Mouse (Mus musculus) kidney, adult 10 weeks (tissue): Measurements from ENCODE around the gene Wdr73. TPM values are rescaled to one million over a fixed set of nuclear protein-coding genes. Genes with fewer than 3 reads are reported as not detected.

Experiments
- polyA plus RNA-seq: library from polyadenylated mRNA; stranded (reverse); fragments of 350-450 nt; fragmentation: Illumina TruSeq; extraction: RNeasy Lipid Tissue Mini Kit (QIAGEN cat#74804); gene quantifications from one replicate; pipeline ENCODE4 v1.2.3, GENCODE M21; 2014; ENCODE audit warnings: low read depth, low replicate concordance

Gene Wdr73
- polyA plus RNA-seq, result 19.6 TPM

DNA sequence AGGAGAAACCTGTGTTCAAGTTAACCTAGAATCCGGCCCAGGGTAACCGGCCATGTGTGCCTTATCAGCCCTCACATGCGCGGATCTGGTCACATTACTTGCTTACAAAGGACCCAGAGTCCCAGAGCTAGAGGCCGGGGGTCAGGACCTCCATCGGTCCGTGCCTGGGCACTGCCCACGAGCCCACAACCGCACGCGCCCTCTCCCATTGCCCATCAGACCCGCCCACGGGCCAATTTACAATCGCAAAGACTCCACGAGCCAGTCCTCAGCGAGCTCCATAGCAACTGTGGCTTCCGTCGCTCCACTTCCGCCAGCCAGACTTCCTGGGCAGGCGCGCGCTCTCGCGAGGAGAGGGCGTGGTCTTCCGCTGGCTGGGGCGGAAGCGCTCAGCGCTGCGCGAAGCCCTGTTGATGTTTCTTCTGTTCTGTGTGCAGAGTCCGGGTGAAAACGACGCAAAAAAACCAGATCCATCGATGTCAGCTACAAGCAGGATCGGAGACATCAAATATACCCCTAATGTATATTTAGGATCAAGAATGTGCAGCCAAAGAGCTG, at the start of gene Wdr73:
Gene Wdr73 (minus strand): TSS at position 326 of the 558 bp plus-strand sequence.

DNA sequence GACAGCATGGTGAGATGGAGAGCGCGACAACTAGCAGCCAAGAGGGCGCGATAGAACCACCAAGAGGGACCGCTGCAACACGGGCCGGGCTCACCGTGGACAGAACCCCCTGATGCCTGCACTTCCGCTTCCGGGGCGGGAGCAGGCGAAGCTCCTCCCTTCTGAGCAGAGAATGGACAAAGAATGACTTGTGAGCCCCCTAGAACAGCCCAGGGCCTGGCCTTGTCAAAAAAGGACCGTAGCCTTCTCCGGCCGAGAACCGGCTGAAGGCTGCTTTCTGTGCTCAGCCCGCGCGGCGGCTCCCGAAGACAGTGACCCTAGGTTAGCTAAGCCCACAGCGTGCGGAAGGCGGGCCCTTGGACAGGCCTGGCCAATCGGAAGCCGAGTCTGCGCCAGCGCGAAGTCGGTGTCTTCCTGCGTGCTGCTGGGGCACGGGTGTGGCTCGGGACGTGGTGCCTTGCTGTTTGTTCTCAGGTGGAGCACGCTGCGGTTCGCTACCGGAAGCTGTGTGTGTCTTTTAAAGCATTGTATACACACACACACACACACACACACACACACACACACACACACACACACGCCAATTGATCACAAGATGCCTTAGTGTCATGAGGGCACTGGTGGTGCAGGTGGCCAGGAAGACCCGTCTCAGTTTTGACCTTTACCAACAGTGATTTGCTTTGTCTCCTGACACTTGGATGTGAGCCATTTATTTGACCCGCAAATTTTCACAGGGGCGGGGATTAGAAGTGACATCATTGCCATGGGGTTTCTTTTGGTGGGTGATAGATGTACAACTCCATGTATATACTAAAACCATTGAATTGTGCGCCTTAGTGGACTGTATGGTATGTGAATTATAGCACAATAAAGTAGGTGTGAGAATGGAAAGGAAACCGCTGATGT, 46.6 kb upstream of the Wdr73 start, which contains the start of gene Sec11a:
Gene Sec11a (minus strand): TSS at position 336 of the 906 bp plus-strand sequence.

DNA sequence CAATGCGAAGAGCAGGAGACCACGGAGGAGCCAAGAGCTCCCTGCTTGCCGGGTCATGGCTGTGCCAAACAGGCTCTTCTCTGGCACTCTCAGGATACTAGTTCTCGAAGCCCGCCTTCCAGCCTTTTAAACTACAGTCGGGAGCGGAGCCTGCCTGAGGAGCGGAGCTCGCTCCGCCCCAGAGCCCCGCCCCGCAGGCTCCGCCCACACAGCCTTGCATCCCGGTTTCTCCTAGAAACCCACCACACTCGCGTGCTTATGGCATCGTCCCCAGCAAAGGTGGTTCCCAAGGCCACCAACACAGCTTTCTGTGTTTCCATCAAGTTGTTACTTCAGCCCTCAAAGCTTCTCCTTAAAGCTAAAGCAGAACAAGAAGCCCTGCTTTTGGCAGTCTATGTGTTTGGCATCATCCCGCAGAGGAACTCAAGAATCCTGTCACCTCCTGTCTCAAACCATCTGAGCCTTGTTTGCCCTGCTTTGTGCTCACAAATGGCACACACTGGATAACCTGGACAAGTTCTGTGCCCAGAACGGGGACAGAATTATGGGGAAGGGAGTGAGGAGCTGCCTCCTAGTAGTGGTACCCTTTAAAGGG, 3.9 kb upstream of the Wdr73 start, which contains the start of gene Nmb:
Gene Nmb (minus strand): TSS at position 156 of the 595 bp plus-strand sequence.

GRCm38 (mm10) chr7:80860729-80861274, 40.3 kb downstream of the Wdr73 start, which contains the start of gene Zscan2:
Gene Zscan2 (plus strand): TSS chr7:80860920.

Other genes starting within 250 kb of the Wdr73 start
- 1.0 TPM for gene Crtc3, start 212.4 kb downstream of the Wdr73 start, polyA plus RNA-seq
- 42.8 TPM for gene Iqgap1, start 75.3 kb downstream of the Wdr73 start, polyA plus RNA-seq
- gene Zscan2, start 40.3 kb downstream of the Wdr73 start, polyA plus RNA-seq, result 0.85 TPM
- 2.1 TPM for gene Nmb, start 3.8 kb upstream of the Wdr73 start, polyA plus RNA-seq
- gene Sec11a, start 46.5 kb upstream of the Wdr73 start, polyA plus RNA-seq, result 137 TPM
- 5.0 TPM for gene Zfp592, start 92.4 kb upstream of the Wdr73 start, polyA plus RNA-seq
- gene Alpk3, start 156.3 kb upstream of the Wdr73 start, polyA plus RNA-seq, result not detected
- not detected for gene Slc28a1, start 213.5 kb upstream of the Wdr73 start, polyA plus RNA-seq